Mouse (Mus musculus) embryonic facial prominence, embryonic 15.5 days (tissue): ENCODE measurements around the gene Smc1b. TPM values are rescaled to one million over a fixed set of nuclear protein-coding genes. Genes with fewer than 3 reads are reported as not detected.

ENCODE experiments used
- ATAC-seq: fragments of 200-750 bp; cut with Nextera tagmentation; 2 replicates; pipeline ENCODE4 v1.8.0; 2017; ENCODE audit warnings: low read depth, moderate TSS enrichment; ENCODE audit not compliant: insufficient number of reproducible peaks, low FRiP score, low TSS enrichment
- H3K27ac ChIP-seq: fragments of 300-500 bp; sonication (generic); replicated peaks from 2 replicates; pipeline ENCODE4 v1.5.1; 2015; ENCODE audit warnings: mild to moderate bottlenecking, inconsistent platforms
- H3K27me3 ChIP-seq: fragments of 300-500 bp; sonication (generic); 2 replicates; pipeline ENCODE4 v1.6.1; 2015; ENCODE audit warnings: inconsistent platforms
- H3K36me3 ChIP-seq: fragments of 300-500 bp; sonication (generic); 2 replicates; pipeline ENCODE4 v1.6.1; 2015; ENCODE audit warnings: mild to moderate bottlenecking, inconsistent platforms
- H3K4me1 ChIP-seq: fragments of 300-500 bp; sonication (generic); 2 replicates; pipeline ENCODE4 v1.6.1; 2015; ENCODE audit warnings: inconsistent platforms
- H3K4me2 ChIP-seq: fragments of 300-500 bp; sonication (generic); replicated peaks from 2 replicates; pipeline ENCODE4 v1.6.1; 2015; ENCODE audit warnings: mild to moderate bottlenecking, inconsistent platforms
- H3K4me3 ChIP-seq: fragments of 300-500 bp; sonication (generic); replicated peaks from 2 replicates; pipeline ENCODE4 v1.5.1; 2015; ENCODE audit warnings: mild to moderate bottlenecking, inconsistent platforms
- H3K9ac ChIP-seq: fragments of 300-500 bp; sonication (generic); 2 replicates; pipeline ENCODE4 v1.6.1; 2015; ENCODE audit warnings: inconsistent platforms
- H3K9me3 ChIP-seq: fragments of 300-500 bp; sonication (generic); replicated peaks from 2 replicates; pipeline ENCODE4 v1.6.1; 2016; ENCODE audit warnings: inconsistent platforms
- WGBS: fragments of 180-500 bp; shearing (Covaris S2); methylation state at CpG from one replicate; pipeline ENCODE4 v1.1.7; 2015; 5-methylcytosine and 5-hydroxymethylcytosine counted together
- polyA plus RNA-seq: library from polyadenylated mRNA; unstranded; fragments of >200 nt; fragmentation: Nextera tagmentation; extraction: Ambion mirVana; gene quantifications from 2 replicates; pipeline ENCODE4 v1.2.1, GENCODE M21; 2015

Smc1b gene
- polyA plus RNA-seq, 1 experiment from 2014 or later = 0.07 TPM

DNA sequence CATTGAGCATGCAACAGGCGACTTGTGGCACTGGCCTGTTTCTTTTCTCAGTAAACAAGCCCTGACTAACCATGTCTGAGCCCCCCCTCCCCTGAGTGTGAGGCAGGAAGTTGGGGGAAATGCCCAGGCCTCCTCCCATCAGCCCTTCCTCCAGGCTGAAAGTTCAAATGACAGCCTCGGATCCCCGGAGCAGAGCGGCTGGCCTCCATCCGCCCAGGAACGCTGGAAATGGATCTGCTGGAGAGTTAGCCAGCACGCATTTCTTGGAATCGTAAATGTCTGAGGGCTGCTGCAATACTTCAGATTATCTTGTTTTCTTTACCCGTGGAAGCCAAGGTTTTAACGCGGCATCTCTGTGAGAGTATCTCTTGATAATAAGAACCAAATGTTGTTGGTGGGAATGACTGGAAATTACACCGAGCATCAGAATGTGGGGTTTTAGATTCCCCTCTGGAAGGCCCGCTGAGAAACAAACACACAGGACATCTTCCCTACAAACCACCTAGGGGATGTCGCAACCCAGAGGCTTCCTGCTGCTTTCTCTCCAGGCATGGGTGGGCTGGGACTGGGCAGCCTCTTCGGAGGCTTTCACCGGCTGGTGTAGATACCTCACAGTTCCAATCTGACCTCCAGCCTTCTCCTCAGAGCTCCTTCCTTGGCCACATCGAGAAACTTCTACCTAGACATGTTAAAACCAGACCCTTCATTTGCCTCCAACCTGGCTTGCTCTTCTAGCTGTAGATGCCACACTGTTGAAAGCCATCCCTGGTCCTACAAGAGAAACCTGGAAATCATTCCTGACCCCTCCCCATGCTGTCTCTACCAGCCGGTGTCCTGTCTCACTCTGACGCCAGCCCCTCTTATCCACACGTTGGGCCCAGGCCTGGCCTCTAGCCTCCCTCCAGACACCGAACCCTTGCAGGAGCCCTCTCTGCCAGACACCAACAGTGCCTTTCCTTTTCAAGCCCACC, 31.2 kb upstream of the Smc1b start:
- H3K9me3 ChIP-seq = no peaks in the 10 kb centered on the region
- WGBS = 27% methylated on average over 21 of the region's 21 CpGs
- H3K4me1 ChIP-seq = peaks cover 57% of the 10 kb centered on the region
- H3K9ac ChIP-seq = no peak overlapping the region
- H3K27ac ChIP-seq = peak overlapping the region; percentile 82
- no peak overlapping the region for H3K4me2 ChIP-seq
- no peaks in the 10 kb centered on the region for H3K36me3 ChIP-seq
- no peaks in the 10 kb centered on the region for H3K27me3 ChIP-seq
- ATAC-seq = peak; percentile 29; the same call in 1 of the 2 replicates
- H3K4me3 ChIP-seq = no peak overlapping the region

DNA sequence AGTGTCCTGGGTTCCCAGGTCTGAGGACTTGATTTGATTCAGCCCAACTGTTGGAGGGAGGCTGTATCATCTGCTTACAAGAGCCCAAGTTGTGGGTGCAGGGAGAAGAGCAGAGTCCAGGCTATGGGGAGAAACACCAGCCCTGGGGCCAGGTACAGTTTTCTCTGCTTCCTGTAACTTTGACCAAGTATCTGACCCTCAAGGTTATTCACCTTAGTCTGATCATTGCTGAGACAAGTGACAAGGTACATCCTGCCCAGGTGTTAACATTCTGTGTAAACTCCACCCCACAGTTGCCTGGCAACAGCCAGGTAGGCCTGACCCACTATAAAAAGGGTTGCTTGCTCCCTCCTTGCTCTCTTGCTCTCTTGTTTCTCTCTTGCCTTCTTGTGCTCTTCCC, 29.7 kb upstream of the Smc1b start:
- no peaks in the 10 kb centered on the region for H3K36me3 ChIP-seq
- H3K4me3 ChIP-seq = no peak overlapping the region
- no peak for ATAC-seq
- peaks cover 43% of the 10 kb centered on the region for H3K4me1 ChIP-seq
- no peaks in the 10 kb centered on the region for H3K27me3 ChIP-seq
- no peak overlapping the region for H3K27ac ChIP-seq
- no peak overlapping the region for H3K4me2 ChIP-seq
- H3K9ac ChIP-seq = no peak overlapping the region
- no peaks in the 10 kb centered on the region for H3K9me3 ChIP-seq

DNA sequence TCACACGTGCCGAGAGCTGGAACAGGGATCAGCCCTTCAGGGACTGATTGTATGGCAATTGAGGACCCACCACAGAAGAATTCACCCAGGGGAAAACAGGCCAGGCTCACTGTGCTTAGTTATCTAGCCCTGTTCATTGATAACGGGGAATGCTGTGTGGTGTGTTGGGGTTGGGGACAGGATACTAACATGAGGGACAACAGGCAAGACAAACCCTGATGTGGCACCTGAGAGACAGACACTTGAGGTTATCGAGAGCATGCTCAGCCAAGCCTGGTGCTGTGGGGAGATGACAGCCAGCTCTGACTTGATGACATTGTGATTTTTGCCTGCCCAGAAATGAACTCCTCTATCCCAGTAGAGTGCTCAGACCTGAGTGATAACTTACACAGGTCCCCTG, 24.4 kb upstream of the Smc1b start:
- H3K9me3 ChIP-seq = no peaks in the 10 kb centered on the region
- peaks cover 11% of the 10 kb centered on the region; the same call in 1 of the 2 replicates for H3K4me1 ChIP-seq
- H3K9ac ChIP-seq = no peak overlapping the region
- no peaks in the 10 kb centered on the region; the same call in 1 of the 2 replicates for H3K27me3 ChIP-seq
- H3K4me3 ChIP-seq = no peak overlapping the region
- no peaks in the 10 kb centered on the region for H3K36me3 ChIP-seq
- no peak overlapping the region for H3K27ac ChIP-seq
- no peak overlapping the region for H3K4me2 ChIP-seq
- WGBS = 48% methylated on average over 4 of the region's 4 CpGs
- ATAC-seq = no peak

DNA sequence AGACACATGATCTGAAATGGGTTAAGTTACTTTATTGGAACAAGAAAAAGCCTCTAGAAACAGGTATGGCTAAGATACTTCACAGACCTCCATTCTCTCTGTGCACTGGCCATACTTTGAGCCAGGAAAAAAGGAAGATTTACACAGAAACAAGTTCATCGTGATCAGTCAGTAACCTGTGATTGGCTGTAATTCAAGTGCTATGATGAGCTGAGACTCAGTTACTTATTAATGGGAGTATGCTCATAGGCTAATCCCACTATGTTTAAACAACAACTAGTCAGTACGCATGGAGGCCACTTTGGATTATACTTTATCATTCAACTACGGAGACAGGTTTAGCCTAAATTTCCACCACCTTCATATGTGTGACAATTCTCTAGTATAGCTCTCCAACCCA, 22.3 kb upstream of the Smc1b start:
- no peak for ATAC-seq
- 87% methylated on average over 3 of the region's 3 CpGs for WGBS
- H3K9ac ChIP-seq = no peak overlapping the region

DNA sequence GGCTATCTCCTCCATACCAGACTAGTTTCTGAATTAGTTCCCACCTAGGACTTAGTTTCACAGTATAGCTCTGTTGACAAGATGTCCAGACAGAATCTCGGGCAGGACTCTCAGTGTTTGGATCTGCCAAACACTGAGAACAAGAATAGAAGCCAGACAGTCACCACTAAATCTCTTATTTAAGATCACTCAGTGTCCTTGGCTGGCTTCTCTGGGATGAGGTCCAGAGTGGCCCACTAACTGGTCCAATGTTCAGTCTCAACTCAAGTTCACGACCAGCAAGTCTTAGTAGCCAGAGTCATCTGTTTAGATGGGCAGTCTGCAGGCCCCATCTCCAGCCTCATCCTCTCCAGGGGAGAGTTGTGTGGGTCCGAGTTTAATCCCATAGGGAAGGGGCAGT, 20.8 kb upstream of the Smc1b start:
- Histone ChIP-seq H3K27me3 (no peaks in the 10 kb centered on the region; the same call in 1 of the 2 replicates), H3K4me2 (no peak overlapping the region), H3K9me3 (no peaks in the 10 kb centered on the region), H3K9ac (no peak overlapping the region), H3K36me3 (no peaks in the 10 kb centered on the region), H3K4me1 (peaks cover 6% of the 10 kb centered on the region; the same call in 1 of the 2 replicates), H3K4me3 (no peak overlapping the region), H3K27ac (no peak overlapping the region)
- 75% methylated on average over 3 of the region's 3 CpGs for WGBS
- ATAC-seq = no peak

More for the DNA sequence above, 22.3 kb upstream of the Smc1b start:
- Histone ChIP-seq H3K36me3 (no peaks in the 10 kb centered on the region), H3K27me3 (no peaks in the 10 kb centered on the region; the same call in 1 of the 2 replicates), H3K4me2 (no peak overlapping the region), H3K9me3 (no peaks in the 10 kb centered on the region), H3K27ac (no peak overlapping the region), H3K4me3 (no peak overlapping the region), H3K4me1 (peaks cover 11% of the 10 kb centered on the region; the same call in 1 of the 2 replicates)

DNA sequence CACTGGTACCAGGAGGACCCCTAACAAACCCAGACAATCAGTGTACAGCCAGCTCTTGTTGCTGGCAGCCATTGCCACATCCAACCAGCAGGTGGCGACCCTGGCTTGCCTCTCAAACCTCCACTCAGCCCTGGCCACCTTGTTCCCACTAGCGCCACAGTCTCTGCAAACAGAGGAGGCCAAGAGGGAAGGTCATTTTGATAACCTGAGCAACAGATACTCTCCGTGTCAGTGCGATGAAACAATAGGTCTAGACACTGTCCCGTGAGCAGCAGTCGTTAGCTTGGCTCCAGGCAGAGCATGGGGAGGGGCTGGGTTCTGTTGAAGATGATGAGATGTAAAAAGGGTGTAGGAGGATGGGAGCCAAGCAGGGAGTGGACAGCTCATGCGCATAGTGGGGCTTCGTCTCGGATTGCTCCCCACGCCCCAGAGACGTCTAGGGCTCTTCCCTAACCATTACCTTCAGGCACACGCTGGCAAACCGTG, 19.7 kb upstream of the Smc1b start:
- Histone ChIP-seq H3K4me2 (no peak overlapping the region), H3K27me3 (no peaks in the 10 kb centered on the region; the same call in 1 of the 2 replicates), H3K27ac (no peak overlapping the region), H3K4me3 (no peak overlapping the region), H3K9ac (no peak overlapping the region), H3K36me3 (no peaks in the 10 kb centered on the region), H3K4me1 (peaks cover 6% of the 10 kb centered on the region; the same call in 1 of the 2 replicates), H3K9me3 (no peaks in the 10 kb centered on the region)
- peak; percentile 72 for ATAC-seq
- 27% methylated on average over 13 of the region's 13 CpGs for whole genome bisulfite sequencing

GRCm38 (mm10) chr15:85144249-85144648, 12.5 kb upstream of the Smc1b start:
- ATAC-seq = no peak
- 89% methylated on average over 5 of the region's 5 CpGs for WGBS
- no peak overlapping the region for H3K27ac ChIP-seq
- H3K4me3 ChIP-seq = no peak overlapping the region
- H3K4me2 ChIP-seq = no peak overlapping the region
- H3K9ac ChIP-seq = no peak overlapping the region
- no peaks in the 10 kb centered on the region for H3K36me3 ChIP-seq
- no peaks in the 10 kb centered on the region for H3K4me1 ChIP-seq
- no peaks in the 10 kb centered on the region for H3K9me3 ChIP-seq
- no peaks in the 10 kb centered on the region for H3K27me3 ChIP-seq

DNA sequence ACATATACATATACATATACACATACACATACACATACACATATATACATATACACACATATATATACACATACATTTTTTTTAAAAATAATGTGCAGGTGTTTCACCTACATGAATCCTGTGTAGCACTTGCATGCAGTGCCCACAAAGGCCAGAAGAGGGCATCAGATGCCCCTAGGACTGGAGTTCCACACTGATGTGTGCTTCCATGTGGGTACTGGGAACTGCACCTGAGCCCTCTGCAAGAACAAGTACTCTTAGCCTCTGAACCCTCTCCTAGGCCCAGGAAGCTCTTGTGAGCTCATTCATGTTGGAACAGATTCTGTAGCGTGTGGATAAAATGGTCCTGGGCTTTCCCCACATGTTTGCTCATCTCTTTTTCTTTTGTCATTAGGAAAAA, 12.0 kb upstream of the Smc1b start:
- H3K27ac ChIP-seq = no peak overlapping the region
- H3K27me3 ChIP-seq = no peaks in the 10 kb centered on the region
- H3K9ac ChIP-seq = no peak overlapping the region
- H3K9me3 ChIP-seq = no peaks in the 10 kb centered on the region
- H3K4me2 ChIP-seq = no peak overlapping the region
- no peaks in the 10 kb centered on the region for H3K36me3 ChIP-seq
- H3K4me1 ChIP-seq = no peaks in the 10 kb centered on the region
- 93% methylated on average over 1 of the region's 1 CpGs for WGBS
- H3K4me3 ChIP-seq = no peak overlapping the region
- ATAC-seq = no peak

GRCm38 (mm10) chr15:85143161-85143560, 11.4 kb upstream of the Smc1b start:
- Histone ChIP-seq H3K4me3 (no peak overlapping the region), H3K36me3 (no peaks in the 10 kb centered on the region), H3K4me2 (no peak overlapping the region), H3K9ac (no peak overlapping the region), H3K4me1 (no peaks in the 10 kb centered on the region), H3K27me3 (no peaks in the 10 kb centered on the region), H3K9me3 (no peaks in the 10 kb centered on the region), H3K27ac (no peak overlapping the region)
- ATAC-seq = no peak
- WGBS = 93% methylated on average over 11 of the region's 11 CpGs

- Histone ChIP-seq H3K4me1 (no peaks in the 10 kb centered on the region), H3K27ac (no peak overlapping the region), H3K4me2 (no peak overlapping the region), H3K4me3 (no peak overlapping the region), H3K9ac (no peak overlapping the region), H3K27me3 (no peaks in the 10 kb centered on the region), H3K9me3 (no peaks in the 10 kb centered on the region), H3K36me3 (no peaks in the 10 kb centered on the region)
- WGBS = 47% methylated on average over 2 of the region's 2 CpGs
- ATAC-seq = no peak
These were observed 10.7 kb upstream of the Smc1b start for GRCm38 (mm10) chr15:85142441-85142840.

DNA sequence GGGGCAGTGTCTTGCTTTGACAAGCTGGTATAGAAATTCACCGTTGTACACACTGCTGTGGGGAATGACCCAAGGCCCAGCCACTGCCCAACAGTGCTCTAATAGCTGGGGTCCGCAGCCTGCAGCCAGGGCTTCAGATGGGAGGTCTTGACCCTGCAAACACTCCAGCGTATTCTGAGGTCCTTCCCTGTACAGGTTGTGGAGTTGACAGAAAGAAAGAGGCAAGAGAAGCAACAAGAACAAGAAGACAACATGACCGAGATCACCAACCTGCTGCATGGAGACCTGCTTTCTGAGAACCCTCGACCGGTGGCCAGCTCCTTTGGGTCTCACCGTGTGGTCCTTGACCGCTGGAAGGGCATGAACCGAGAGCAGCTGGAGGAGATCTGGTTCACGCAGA, 9.5 kb upstream of the Smc1b start:
- ATAC-seq = no peak
- Histone ChIP-seq H3K27ac (no peak overlapping the region), H3K36me3 (no peaks in the 10 kb centered on the region), H3K9ac (no peak overlapping the region), H3K4me3 (no peak overlapping the region), H3K4me1 (no peaks in the 10 kb centered on the region), H3K4me2 (no peak overlapping the region), H3K9me3 (no peaks in the 10 kb centered on the region), H3K27me3 (no peaks in the 10 kb centered on the region)
- 89% methylated on average over 10 of the region's 10 CpGs for WGBS
